Mouse (Mus musculus): ENCODE data around the gene Slc38a10.

The Slc38a10 gene

DNA sequence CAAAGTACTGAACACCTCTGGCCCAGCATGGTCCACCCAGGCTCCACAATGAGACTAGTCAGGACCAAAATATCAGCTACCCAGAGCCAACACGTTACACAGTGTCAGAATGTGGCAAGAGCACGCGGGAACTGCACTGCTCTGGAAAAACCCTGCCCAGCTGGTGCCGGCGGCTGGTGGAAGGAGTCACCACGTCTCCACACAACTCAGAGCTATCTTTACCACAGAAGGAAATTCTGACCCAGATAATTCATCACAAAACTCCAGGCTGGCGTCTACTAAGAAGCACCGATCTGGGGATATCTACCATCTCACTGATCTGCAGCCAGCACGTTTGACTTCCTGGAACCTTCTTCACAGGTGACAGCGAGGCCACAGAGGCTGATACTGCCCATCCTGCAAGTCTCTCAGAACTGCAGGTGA lies 11.8 kb downstream of the Slc38a10 start:
- DNase-seq (ENCODE audit: low spot score), result no peak

DNA sequence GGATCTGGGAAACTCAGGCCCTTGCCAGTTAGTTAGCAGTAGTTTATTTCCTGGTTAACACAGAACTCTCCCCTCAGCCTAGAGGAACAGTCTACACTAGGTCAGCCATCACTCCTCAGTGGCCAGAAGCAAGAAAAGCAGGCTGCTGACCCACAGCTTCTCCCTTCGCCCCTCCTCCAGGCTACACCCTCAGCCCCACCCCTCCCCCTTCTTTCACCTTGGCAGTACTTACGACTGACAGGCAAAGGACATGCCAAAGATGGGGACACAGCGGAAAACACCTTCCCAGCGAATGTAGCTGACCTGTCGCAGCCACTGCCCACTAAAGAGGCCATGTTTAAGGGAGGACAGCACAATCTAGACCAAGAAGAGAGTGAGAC lies 13.5 kb downstream of the Slc38a10 start:
- DNase-seq (ENCODE audit: low spot score), result no peak

DNA sequence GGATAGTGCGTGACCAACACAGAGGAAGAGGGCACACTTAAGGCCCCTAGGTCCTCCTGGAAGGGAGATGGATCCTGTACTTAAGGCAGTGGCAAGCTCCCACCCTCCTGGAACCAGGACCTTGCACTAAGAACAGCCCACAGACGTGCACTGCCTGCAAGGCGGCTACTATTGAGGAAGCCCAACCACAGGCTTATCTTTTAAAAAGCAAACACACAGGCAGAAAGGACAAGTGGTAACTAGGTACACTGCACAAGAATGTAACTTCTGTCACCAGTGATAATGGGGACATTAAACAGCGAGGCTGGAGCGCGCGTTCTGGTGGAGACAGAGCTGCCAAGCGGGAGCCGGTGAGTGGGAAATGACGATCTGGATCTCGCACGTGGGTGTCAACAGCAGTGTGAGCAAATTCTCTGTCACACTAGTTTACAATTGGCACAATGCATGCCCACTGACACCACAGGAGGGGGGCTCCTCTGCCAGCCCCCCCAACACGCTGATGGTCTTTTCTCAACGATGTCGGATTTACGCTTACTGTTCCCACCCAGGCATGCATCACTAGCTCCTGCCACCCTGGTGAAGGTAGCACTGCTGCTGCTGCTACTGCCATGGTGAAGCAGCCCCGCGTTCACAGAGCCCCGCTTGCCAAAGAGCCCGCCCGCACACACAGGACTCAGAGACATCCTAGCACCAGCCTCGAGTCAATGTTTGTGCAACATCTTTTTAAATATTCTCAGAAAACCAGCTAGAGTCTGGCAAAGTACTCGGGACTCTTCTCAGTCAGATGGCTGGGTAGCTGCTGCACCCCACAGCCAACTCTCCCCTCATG lies 14.1 kb downstream of the Slc38a10 start:
- no peak for DNase-seq (ENCODE audit: low spot score)

DNA sequence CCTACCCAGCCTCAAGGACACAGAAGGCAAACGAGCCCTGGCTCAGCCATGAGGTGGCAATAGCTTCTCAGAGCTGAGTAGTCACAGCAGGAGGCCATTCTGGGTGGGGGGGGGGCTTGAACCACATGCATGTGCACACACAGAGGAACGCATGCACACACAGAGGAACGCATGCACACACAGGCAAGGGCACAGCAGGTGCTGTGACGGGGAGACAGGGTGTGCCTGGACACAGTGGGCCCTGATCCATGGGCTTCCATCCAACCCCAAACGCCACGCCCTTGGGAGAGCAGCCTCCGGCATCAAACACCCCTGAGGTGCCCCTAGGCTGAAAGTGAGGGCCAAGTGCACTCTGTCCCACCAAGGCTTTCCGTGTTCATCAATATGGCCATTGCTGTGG lies 15.0 kb downstream of the Slc38a10 start:
- no peak for DNase-seq (ENCODE audit: low spot score)

DNA sequence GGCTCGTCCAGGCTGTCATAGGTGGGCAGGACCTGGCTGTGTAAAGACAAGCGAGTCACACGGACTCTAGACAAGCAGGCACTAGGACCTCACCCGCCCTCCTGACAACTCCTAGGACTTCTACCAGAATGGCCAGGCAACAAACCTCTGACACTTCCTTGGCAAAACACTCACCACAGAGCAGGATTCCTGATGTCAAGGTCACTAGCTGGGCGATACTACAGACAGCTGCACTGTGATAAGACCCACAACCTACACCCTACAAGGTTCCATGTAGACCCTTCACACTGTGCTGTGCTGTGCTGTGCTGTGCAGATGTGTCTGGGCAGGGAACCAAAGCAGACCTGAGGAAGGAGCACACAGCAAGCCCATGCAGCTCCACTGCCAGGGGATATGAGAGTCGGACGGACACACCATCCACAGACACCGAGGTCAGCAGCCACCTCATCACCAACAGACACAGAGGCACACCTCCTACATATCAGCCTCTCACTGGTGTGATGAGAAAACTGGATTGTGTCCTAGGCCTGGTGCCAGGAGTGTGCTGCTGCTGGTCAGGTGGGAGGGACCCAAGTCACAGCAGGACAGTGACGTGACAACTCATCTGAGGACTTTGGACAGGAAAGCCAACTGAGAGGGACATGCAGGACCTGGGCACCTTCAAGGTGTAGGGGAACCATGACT lies 16.2 kb downstream of the Slc38a10 start:
- no peak for DNase-seq (ENCODE audit: low spot score)

DNA sequence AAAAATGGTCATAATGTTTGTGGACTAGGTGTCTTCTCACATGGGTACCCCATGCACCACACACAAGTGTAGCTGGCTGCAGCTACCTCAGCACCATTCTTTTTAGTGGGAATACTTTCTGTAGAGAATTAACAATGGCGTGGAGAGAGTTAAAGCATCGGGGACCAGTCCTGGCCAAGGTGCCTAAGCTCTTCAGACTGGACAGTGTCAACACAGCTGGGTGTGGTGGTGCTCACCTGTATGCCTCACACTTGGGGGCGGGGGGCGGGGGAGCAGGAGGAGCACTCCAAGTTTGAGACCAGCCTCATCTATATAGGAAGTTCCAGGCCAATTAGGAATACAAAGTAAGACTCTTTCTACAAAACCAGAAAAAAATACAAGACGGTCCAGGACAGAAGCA lies 17.0 kb downstream of the Slc38a10 start:
- DNase-seq (ENCODE audit: low spot score), result no peak

DNA sequence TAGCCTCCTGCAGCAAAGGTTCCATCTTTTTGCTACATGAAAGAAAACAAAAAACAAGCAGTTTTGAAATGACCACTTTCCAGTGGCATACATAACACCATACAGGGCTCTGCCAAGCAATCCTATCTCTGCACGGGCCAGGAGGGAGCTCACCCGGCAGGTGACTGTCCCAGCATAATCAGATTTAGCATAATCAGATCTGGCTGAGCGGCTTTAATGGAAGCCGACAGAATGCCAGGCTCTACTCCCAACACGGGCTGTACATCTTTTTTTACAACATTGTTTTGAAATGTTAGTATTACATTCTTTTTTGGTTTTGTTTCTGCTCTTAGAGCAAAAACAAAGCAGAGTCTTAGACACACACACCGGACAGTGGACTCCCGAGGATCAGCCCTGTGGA lies 21.9 kb downstream of the Slc38a10 start:
- DNase-seq (ENCODE audit: low spot score), result no peak

DNA sequence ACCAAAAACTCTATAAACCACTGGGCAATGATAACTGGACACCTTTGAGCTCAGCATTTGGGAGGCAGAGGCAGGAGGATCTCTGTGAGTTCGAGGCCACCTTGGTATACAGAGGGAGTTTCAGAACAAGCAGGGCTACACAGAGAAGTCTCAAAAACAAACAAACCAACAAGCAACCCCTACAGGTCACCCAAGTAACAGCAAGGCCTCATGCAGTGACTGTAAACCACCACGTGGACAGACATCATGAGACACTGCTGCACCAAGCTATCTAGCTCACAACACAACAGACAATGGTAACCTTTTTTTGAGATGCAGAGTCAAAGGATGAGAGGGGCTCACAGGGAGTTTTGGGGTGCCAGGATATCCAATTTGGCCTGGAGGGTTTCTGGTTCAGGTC lies 24.3 kb downstream of the Slc38a10 start:
- no peak for DNase-seq (ENCODE audit: low spot score)

DNA sequence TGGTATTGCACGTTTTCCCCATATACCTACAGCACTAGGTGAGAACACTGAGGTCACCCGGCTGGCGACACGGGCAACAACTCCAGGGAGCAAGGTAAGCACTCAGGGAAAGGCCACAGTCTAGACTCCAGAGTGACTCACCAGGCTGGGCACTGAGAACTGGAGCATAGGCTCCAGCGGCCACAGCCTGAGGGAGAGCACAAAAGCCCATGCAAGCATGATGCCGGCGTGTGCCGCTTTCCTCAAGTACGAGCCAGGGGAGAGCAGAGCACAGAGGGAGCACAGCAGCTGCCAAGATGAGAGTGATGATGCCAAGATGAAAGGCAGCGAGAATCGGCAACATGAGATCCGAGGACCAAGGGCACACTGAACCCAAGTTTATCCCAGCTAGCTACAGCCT lies 29.0 kb downstream of the Slc38a10 start:
- DNase-seq (ENCODE audit: low spot score), result no peak

DNA sequence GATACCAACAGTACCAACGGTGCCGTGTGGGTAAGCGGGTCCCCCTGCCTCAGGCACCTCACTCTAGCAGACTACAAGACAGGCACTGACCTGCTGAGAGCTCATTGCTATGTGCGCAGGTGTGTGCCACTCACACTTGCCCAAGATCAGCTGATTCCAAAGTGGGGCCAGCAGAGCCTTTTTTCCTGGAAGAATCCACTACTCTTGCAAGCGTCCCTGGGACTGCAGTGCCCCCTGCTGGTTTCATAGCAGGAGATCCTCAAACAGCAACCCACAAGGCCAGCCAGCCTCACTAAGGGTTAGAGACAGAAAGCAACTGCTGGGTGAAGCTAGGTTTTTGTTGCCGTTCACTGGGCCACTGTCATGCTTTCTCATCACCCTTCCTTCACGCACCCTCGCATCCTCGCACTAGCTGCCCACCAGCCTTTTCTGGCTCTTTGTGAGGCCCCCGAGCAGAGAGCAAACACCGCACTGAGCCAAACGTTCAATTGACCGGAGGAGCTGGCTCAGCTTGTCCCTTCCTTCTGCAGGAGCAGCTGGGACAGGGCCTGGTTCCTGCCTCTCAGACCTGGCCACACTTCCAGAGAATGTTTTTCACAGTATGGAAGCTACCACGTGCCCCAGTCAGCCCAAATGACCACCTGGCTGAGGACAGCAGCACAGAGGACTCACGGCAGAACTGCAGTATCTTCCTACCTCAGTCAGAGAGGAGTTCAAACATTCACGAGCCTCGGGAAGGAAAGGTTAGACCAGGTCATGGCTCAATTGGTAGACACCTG lies 30.3 kb downstream of the Slc38a10 start:
- DNase-seq (ENCODE audit: low spot score), result no peak

DNA sequence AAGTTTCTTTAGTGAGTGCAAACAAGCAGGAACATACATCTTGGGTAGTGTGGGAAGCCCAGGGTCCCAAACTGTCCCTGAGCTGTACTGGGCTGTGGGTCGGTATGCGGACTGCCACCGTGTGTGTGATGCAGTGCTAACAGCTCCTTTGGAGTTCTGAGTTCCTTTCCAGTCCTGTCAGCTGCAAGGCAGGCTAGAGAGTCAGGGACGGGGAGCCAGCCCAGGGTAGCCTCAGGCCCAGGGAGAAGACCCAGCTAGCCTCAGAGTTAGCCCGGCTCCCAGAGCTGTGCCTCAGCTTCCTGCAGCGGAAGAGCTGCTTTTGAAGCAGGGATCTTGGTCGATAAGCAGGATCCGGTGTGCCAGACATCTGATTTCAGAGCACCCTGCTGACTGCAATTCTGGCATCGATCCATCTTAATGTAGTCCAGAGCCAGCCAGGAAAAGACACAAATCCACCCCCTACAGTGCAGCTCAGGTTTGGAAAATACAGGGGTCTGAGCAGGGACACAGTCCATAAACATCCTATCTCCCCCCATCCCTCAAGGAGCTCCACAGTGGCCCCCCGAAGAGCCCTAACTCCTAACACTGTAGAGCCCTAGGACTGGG lies 31.1 kb downstream of the Slc38a10 start:
- no peak for DNase-seq (ENCODE audit: low spot score)

DNA sequence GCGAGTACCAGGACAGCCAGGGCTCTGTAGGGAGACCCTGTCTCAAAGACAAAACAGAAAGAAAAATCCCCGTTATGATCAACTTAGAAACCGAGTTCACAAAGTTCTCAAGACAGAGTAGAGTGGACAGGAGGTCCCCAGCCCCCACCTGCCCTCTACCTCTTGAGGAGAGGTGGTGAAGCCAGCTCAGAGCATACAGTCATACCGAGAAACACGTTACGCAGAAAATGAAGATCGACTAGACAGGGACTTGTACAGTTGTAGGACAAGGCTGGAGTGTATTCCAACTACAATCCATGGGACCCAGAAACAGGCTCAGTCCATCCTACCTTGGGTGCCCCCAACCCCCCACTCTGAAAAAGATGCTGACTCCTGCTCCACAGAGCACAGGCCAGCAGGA lies 32.0 kb downstream of the Slc38a10 start:
- DNase-seq (ENCODE audit: low spot score), result no peak

DNA sequence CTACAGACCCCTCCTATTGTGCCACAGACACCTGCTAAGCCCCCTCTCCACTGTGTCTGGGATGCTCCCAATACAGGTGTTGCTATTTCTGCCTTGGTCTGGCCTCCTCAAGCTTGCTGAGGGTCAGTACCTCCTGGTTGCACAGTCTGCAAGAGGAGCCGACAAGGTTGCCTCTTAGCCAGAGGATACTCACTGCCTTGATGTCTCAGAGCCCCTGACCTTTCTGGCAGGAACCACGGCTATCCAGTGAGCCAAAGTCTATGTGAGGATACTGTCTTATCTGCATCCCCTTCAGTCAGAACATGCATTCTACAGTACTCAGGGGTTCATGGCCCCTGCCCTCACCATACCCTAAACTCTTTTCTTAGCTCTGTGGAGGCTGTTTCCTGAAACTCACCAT lies 33.5 kb downstream of the Slc38a10 start:
- no peak for DNase-seq (ENCODE audit: low spot score)

DNA sequence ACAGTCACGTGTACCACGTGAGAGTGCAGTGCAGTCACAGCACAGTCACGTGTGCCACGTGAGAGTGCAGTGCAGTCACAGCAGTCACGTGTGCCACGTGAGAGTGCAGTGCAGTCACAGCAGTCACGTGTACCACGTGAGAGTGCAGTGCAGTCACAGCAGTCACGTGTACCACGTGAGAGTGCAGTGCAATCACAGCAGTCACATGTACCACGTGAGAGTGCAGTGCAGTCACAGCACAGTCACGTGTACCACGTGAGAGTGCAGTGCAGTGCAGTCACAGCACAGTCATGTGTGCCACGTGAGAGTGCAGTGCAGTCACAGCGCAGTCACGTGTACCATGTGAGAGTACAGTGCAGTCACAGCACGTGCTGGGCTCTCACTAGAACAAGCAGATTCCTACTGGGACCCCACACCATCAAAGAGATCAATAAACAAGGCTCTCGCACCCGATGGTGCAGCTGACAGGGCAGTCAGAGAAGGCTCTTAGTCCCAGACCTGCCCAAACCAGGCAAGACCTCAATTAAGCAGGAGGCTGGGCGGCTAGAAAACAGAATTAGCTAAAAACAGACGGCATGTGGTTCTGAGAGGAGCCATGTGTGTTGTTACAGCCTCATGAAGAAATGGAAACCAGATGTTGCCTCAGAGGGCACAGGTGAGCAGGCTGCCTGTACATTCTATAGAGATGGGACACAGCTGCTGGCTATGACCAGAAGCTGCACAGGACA lies 36.5 kb downstream of the Slc38a10 start:
- DNase-seq (ENCODE audit: low spot score), result no peak

DNA sequence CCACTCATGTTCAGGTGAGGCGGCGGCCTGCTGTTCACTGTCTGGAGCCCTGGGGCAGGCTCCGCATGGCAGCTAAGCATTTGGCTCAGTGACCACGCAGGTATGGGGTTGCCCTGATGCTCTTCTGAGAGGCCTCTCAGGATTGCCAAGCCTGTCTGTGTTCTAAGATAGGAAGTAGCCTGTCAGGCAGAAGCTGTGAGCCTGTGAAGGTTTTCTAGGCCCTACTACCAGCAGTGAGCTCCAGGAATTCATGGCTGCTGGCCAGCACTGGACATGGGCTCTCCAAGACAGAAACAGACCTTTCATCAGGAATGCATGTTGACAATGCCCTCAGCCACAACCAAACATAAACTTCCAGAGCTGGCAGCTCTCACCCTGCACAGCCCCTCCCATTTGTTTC lies 39.0 kb downstream of the Slc38a10 start:
- no peak for DNase-seq (ENCODE audit: low spot score)

DNA sequence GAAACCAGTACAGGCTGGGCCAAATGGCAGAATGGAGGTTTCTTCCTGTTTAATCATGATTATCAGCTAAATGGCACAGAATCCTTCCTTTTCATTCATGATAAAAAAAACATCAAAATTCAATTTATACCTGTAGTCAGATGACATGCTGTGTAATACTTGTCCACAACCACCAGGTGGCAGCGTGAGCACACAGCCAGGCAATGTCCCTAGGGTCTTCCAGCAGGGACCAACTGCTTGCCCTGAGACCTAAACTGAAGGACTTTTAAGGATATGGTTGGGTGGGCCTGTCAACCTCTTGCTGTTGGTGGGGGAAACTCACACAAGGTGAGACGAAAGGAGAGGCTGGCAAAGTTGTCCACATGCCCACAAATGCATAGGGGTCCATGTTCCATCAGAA lies 40.1 kb downstream of the Slc38a10 start:
- DNase-seq (ENCODE audit: low spot score), result no peak

DNA sequence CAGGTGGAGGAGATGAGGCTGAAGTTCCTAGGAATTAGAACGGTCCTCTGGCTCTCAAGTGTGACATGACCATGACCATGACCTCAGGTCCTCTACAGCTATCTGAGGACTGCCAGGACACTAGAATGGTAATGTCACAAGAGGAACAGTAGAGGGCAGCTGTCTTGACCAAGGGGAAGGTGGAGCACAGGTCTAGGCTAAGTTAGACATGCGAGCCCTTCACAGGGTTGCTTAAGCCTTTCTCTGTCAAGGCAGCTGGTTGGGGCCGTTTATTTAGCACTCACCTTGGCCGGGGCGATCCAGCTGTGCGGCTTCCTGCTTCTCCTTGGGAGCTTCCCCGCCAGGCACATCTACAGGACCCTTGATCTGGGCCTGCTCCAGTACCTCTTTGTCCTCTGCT lies 40.6 kb downstream of the Slc38a10 start:
- DNase-seq (ENCODE audit: low spot score), result no peak

DNA sequence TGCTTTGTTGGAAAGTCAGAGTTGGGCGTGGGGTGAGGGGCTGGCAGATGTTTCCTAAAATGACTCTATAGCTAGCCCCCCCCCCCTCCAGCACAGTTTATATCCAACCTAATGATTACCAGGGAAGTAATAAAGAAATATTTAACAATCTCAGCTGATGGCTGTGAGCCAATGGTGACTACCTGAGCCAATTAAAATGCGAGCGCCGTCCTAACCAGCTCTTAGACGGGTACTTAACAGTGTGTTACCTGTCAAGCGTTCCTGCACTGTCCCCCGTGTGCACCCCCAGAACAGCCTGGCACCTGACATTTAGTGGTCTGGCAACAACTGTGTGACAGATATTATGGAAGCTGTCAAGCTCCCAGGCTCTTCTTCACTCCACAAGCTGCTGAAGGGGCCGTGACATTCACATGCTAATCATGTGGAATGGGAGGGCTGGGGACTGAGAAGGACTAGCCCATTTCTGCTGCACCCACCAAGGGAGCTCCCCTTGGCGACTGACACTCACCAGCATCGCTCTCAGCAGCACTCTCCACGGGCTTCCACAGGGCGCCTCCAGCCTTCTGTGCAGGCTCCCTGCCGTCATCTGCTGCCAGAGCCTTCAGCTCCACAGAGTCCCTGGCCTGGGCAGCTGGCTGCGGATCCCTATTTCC lies 41.5 kb downstream of the Slc38a10 start:
- DNase-seq (ENCODE audit: low spot score), result no peak

DNA sequence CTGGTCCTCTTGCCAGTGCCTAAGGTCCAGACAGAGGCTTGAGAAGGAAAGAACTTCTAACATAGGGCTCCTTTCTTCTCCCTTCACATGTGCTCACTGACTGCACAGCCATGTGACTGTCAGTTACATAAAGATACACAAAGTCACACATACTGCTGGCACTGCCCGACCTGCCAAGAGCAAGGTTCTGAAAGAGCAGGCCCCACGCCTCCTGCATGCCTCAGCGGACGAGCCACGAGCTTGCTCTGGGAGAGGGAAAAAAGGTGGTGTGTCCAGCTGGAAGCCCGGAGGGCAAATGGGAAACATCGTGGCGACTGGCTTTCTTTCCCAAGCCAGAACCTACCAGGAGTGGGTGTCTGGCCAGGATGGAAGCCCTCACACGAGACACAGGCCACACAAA lies 43.4 kb downstream of the Slc38a10 start:
- DNase-seq (ENCODE audit: low spot score), result no peak

DNA sequence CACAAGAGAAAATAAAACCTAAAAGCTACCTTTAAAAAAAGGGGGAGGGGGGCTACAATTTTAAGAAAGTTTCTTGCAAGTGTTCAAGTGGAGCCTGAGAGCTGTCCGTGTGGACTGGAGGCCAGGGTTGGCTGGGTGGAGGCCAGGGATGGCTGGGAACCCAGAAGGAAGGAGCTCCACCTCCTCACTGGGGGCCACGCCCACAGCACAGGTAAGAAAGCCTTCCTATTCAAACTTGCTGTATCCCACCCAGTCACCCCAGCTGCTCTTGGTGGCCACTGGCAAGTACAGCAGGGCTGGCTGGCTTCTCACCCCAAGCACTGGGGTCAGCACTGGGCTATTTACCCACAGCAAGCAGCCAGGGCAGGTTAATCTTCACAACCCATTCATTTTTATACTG lies 44.1 kb downstream of the Slc38a10 start:
- no peak for DNase-seq (ENCODE audit: low spot score)

DNA sequence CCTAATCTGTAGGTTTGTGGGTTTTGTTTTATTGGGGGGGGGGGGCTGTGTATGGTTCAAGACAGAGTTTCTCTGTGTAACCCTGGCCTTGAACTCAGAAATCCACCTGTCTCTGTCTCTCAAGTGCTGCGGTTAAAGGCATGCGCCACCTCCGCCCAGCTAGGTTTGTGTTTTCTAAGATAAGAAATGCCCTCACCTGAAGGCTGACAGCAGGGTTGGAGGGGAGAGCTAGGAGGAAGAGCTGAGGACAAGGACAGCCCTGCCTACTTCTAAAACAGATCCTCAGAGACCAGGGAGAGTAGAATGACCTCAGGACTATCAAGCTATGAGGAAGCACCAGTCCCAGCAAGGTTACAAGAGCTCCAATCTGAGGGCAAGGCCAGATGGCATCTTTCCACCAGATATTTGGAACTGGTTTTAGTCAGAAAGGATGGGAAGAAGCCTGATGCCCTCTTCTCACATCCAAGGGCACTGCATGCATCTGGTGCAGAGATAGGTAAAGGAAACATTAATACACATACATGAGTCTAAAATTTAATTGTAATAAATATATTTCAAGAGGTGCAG lies 47.6 kb downstream of the Slc38a10 start:
- no peak for DNase-seq (ENCODE audit: low spot score)

Data from urinary bladder, postnatal 10 days (tissue).